Mouse (Mus musculus): Measurements from ENCODE around the gene Gm17455. TPM values are rescaled to one million over a fixed set of nuclear protein-coding genes. Genes with fewer than 3 reads are reported as not detected.

The Gm17455 gene
- polyA plus RNA-seq, 1 experiment from 2014 or later: not detected

Other genes with a start within 250 kb of the Gm17455 start
- 0.22 and 0.27 TPM in 2 replicates for gene Chst3, start 180.5 kb upstream of the Gm17455 start, polyA plus RNA-seq (2015; fragmentation: Nextera tagmentation; extraction: Ambion mirVana)
- 82.2 and 83.5 TPM in 2 replicates for gene Psap, start 122.1 kb upstream of the Gm17455 start, polyA plus RNA-seq (2015; fragmentation: Nextera tagmentation; extraction: Ambion mirVana)
- gene Vsir, start 52.9 kb upstream of the Gm17455 start, polyA plus RNA-seq (2015; fragmentation: Nextera tagmentation; extraction: Ambion mirVana): 11.9 and 12.4 TPM in 2 replicates

Data from liver, embryonic 16.5 days (tissue).